Mouse (Mus musculus) hindbrain, embryonic 15.5 days (tissue): ENCODE results near the gene Car1. TPM values are rescaled to one million over a fixed set of nuclear protein-coding genes. Genes with fewer than 3 reads are reported as not detected.
"Not testable (repeated sequence)": the region's sequence is repeated elsewhere in the genome, so short reads cannot be mapped to it uniquely, and the experiment has no call there.

Source experiments
- ATAC-seq: fragments of 200-750 bp; cut with Nextera tagmentation; 2 replicates; pipeline ENCODE4 v1.8.0; 2017; ENCODE audit warnings: low read depth, moderate number of reproducible peaks, moderate TSS enrichment; ENCODE audit not compliant: low FRiP score
- H3K27ac ChIP-seq: fragments of 300-500 bp; sonication (generic); replicated peaks from 2 replicates; pipeline ENCODE4 v1.5.1; 2015; ENCODE audit warnings: mild to moderate bottlenecking, inconsistent platforms
- H3K27me3 ChIP-seq: fragments of 300-500 bp; sonication (generic); 2 replicates; pipeline ENCODE4 v1.6.1; 2015; ENCODE audit warnings: control low read depth, inconsistent platforms
- H3K36me3 ChIP-seq: fragments of 300-500 bp; sonication (generic); 2 replicates; pipeline ENCODE4 v1.6.1; 2015; ENCODE audit warnings: control low read depth, inconsistent platforms
- H3K4me1 ChIP-seq: fragments of 300-500 bp; sonication (generic); replicated peaks from 2 replicates; pipeline ENCODE4 v1.6.1; 2015; ENCODE audit warnings: control low read depth, inconsistent platforms
- H3K4me2 ChIP-seq: fragments of 300-500 bp; sonication (generic); 2 replicates; pipeline ENCODE4 v1.6.1; 2015; ENCODE audit warnings: moderate library complexity, mild to moderate bottlenecking, inconsistent platforms
- H3K4me3 ChIP-seq: fragments of 300-500 bp; sonication (generic); 2 replicates; pipeline ENCODE4 v1.5.1; 2015; ENCODE audit warnings: mild to moderate bottlenecking, inconsistent platforms
- H3K9ac ChIP-seq: fragments of 300-500 bp; sonication (generic); 2 replicates; pipeline ENCODE4 v1.6.1; 2015; ENCODE audit warnings: inconsistent platforms
- H3K9me3 ChIP-seq: fragments of 300-500 bp; sonication (generic); 2 replicates; pipeline ENCODE4 v1.6.1; 2016; ENCODE audit warnings: control low read depth, inconsistent platforms
- WGBS: fragments of 180-500 bp; shearing (Covaris S2); methylation state at CpG from one replicate; pipeline ENCODE4 v1.1.7; 2015; 5-methylcytosine and 5-hydroxymethylcytosine counted together
- polyA plus RNA-seq: library from polyadenylated mRNA; unstranded; fragments of >200 nt; fragmentation: Nextera tagmentation; extraction: Ambion mirVana; gene quantifications from 2 replicates; pipeline ENCODE4 v1.2.1, GENCODE M21; 2015

The Car1 gene
- polyA plus RNA-seq, 1 experiment from 2014 or later, result not detected

- H3K9ac ChIP-seq, H3K27ac ChIP-seq, ATAC-seq, H3K4me1 ChIP-seq, H3K4me3 ChIP-seq, H3K36me3 ChIP-seq, H3K9me3 ChIP-seq, H3K27me3 ChIP-seq, H3K4me2 ChIP-seq: not testable (repeated sequence)
- 72% methylated on average over 3 of the region's 3 CpGs for WGBS
Observed at GRCm38 (mm10) chr3:14776497-14777162, 31.5 kb downstream of the Car1 start.

GRCm38 (mm10) chr3:14774539-14774938 is 33.6 kb downstream of the Car1 start:
- not testable (repeated sequence) for H3K27ac ChIP-seq, H3K4me1 ChIP-seq, H3K9ac ChIP-seq, ATAC-seq, H3K4me2 ChIP-seq, H3K27me3 ChIP-seq, H3K9me3 ChIP-seq, H3K4me3 ChIP-seq, H3K36me3 ChIP-seq
- WGBS, result 89% methylated on average over 1 of the region's 1 CpGs

DNA sequence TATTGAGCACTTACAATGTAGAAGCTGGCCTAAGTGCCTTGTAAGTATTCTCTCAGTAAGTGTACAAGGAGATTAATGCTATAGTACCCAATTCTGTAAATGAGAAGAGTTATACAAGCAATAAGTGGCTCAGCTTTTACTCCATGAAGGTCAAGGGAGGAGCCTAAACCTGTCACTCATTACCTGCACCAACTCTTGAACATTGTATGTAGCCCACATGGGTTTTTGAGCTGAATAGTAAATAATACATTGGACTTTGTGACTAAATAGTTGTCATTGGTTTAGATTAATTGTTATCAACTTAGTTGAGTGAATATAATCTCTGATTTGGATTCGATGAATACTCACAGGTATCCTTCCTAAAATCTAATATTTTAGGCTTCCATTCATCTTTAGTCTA is 35.7 kb downstream of the Car1 start:
- H3K27ac ChIP-seq, ATAC-seq, H3K27me3 ChIP-seq, H3K36me3 ChIP-seq, H3K4me3 ChIP-seq, H3K4me2 ChIP-seq, H3K9ac ChIP-seq, H3K9me3 ChIP-seq, H3K4me1 ChIP-seq: not testable (repeated sequence)
- 100% methylated on average over 1 of the region's 1 CpGs for WGBS

DNA sequence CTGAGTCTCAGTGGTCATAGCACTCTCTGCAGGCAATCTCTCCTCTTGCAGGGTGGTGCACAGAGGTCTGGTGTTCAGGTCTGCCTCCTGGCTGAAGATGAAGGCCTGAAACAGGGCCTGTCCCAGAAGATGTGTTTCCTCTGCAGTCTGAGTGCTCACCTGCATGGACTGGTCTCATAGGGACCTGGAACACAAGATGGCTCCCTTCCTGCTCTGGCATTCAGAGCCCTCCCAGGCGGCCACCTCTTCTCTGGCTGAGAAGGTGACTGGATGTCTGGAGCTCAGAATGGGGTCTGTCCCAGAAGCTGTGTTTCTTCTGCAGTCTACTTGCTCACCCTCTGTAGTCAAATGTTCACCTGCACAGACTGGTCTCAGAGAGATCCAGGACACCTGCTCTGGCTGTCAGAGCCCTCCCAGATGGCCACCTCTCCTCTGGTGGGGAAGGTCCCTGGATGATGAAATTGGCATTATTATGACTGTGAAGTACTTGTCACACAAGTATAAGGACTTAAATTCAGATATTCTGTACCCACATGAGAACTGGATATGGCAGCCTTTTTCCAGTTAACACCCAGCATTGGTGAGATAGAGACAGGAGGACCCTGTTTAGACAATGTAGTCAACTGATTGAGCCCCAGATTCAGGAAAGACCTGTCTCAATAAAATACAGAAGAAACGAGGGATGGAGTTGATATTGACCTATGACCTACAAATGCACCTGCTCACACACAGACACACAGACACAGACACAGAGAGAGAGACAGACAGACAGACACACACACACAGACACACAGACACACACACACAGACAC is 43.2 kb downstream of the Car1 start:
- ATAC-seq, result no peak
- 78% methylated on average over 2 of the region's 2 CpGs for WGBS

DNA sequence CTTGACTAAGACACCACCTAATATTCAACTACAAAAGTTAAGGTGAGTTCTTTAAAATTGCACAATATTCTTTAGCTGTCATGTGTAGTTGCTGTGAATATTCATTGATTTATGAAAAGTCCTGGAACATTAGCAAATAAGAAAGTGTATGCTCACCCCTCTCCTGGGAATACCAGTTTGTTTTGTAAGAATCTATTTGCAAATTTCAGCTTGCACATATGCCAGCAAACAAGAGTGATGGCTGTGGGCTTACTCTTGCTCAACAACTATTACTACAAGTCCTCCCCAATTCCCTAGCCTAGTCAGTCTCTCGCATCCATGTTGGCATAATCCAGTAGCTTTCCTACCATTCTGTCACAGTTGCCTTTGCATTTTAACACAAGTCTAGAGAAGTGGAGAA is 52.5 kb downstream of the Car1 start:
- ATAC-seq, result no peak
- no peaks in the 10 kb centered on the region for H3K27me3 ChIP-seq
- H3K4me2 ChIP-seq, result no peak overlapping the region
- H3K4me1 ChIP-seq, result no peaks in the 10 kb centered on the region
- H3K27ac ChIP-seq, result no peak overlapping the region
- H3K9ac ChIP-seq, result no peak overlapping the region
- no peaks in the 10 kb centered on the region for H3K36me3 ChIP-seq
- no peaks in the 10 kb centered on the region for H3K9me3 ChIP-seq
- no peak overlapping the region for H3K4me3 ChIP-seq
- WGBS, result 97% methylated on average over 1 of the region's 1 CpGs

More for the DNA sequence above, 43.2 kb downstream of the Car1 start:
- H3K27ac ChIP-seq, result no peak overlapping the region
- no peak overlapping the region for H3K4me3 ChIP-seq
- H3K9me3 ChIP-seq, result no peaks in the 10 kb centered on the region
- no peaks in the 10 kb centered on the region for H3K27me3 ChIP-seq
- no peaks in the 10 kb centered on the region for H3K36me3 ChIP-seq
- H3K4me1 ChIP-seq, result no peaks in the 10 kb centered on the region
- H3K9ac ChIP-seq, result no peak overlapping the region
- H3K4me2 ChIP-seq, result no peak overlapping the region

- no peak for ATAC-seq
- H3K4me1 ChIP-seq, result no peaks in the 10 kb centered on the region
Observed at GRCm38 (mm10) chr3:14746041-14746440, 62.1 kb downstream of the Car1 start.

DNA sequence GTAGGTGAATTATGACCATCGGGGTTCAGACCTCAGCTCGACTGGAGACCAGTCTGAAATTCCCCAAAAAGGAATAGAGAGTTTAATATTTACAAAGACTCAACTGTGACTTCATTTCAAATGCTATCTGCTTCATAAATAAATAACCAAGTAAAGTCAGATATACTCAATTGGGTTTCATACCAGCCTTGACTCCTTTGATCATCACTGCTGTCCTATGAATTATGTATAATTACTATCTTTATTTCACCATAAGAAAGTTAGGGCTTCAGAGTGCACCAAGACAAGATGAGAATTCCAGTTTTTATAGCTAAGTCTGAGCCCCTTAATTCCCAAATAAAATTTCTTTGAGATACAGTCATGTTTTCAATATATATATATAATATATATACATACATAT is 69.9 kb downstream of the Car1 start:
- Histone ChIP-seq H3K4me2 (no peak overlapping the region), H3K9ac (no peak overlapping the region), H3K9me3 (no peaks in the 10 kb centered on the region), H3K4me1 (no peaks in the 10 kb centered on the region), H3K4me3 (no peak overlapping the region), H3K36me3 (no peaks in the 10 kb centered on the region), H3K27ac (no peak overlapping the region), H3K27me3 (no peaks in the 10 kb centered on the region)
- WGBS, result 87% methylated on average over 2 of the region's 2 CpGs
- ATAC-seq, result no peak

More at GRCm38 (mm10) chr3:14746041-14746440, 62.1 kb downstream of the Car1 start:
- H3K4me3 ChIP-seq, result no peak overlapping the region
- H3K27me3 ChIP-seq, result no peaks in the 10 kb centered on the region
- no peaks in the 10 kb centered on the region for H3K9me3 ChIP-seq
- 93% methylated on average over 3 of the region's 3 CpGs for WGBS
- no peak overlapping the region for H3K4me2 ChIP-seq
- H3K27ac ChIP-seq, result no peak overlapping the region
- no peaks in the 10 kb centered on the region for H3K36me3 ChIP-seq
- no peak overlapping the region for H3K9ac ChIP-seq

DNA sequence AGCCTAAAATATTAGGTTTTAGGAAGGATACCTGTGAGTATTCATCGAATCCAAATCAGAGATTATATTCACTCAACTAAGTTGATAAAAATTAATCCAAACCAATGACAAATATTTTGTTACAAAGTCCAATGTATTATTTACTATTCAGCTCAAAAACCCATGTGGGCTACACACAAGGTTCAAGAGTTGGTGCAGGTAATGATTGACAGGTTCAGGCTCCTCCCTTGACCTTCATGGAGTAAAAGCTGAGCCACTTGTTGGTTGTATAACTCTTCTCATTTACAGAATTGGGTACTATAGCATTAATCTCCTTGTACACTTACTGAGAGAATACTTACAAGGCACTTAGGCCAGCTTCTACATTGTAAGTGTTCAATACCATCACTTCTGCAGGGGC is 80.7 kb downstream of the Car1 start:
- H3K4me1 ChIP-seq, H3K4me2 ChIP-seq, H3K27ac ChIP-seq, H3K27me3 ChIP-seq, H3K36me3 ChIP-seq, H3K4me3 ChIP-seq, ATAC-seq, H3K9me3 ChIP-seq, H3K9ac ChIP-seq: not testable (repeated sequence)
- 96% methylated on average over 1 of the region's 1 CpGs for WGBS

DNA sequence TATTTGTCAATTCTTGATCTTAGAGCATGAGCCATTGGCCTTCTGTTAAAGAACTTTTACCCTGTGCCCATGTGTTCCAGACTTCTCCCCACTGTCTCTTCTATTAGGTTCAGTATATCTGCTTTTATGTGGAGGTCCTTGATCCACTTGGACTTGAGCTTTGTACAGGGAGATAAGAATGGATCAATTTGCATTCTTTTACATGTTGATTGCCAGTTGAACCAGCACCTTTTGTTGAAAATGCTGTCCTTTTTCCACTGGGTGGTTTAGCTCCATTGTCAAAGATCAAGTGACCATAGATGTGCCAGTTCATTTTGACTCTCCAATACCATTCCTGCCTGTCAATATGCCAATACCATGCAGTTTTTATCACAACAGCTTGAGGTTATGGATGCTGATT is 82.7 kb downstream of the Car1 start:
- not testable (repeated sequence) for H3K4me1 ChIP-seq, H3K4me3 ChIP-seq, H3K9me3 ChIP-seq, H3K27ac ChIP-seq, H3K4me2 ChIP-seq, H3K36me3 ChIP-seq, H3K9ac ChIP-seq, H3K27me3 ChIP-seq, ATAC-seq

Other genes with a start within 250 kb of the Car1 start
- gene 1810022K09Rik, start 197.1 kb downstream of the Car1 start, polyA plus RNA-seq, result 325 and 375 TPM in 2 replicates
- 1.9 and 2.3 TPM in 2 replicates for gene Car13, start 166.6 kb downstream of the Car1 start, polyA plus RNA-seq
- gene Car3, start 55.1 kb upstream of the Car1 start, polyA plus RNA-seq, result 1.9 and 2.1 TPM in 2 replicates
- 43.2 and 43.5 TPM in 2 replicates for gene Car2, start 77.9 kb upstream of the Car1 start, polyA plus RNA-seq